Mouse (Mus musculus) Patski (cell line): ENCODE measurements at regions not wholly inside any gene's neighbourhood (a gene's known extent, or its start where the extent isn't known, plus 50 kb on each side); places are given as distances from the start of the nearest gene placed in this dataset.
A peak's percentile ranks its signal among the peaks of the same experiment; 100 is the strongest.

Experiments used
- ATAC-seq: fragments of 100-300 bp; one replicate; pipeline ENCODE4 v1.8.0; 2021
- CTCF ChIA-PET: fragments of 350-600 bp; sonication (Branson Sonifier 250); formaldehyde crosslinking; loops from one replicate; lab custom pipeline; 2022; ENCODE audit warnings: inconsistent platforms; lab: Charles Lee
- POLR2A ChIA-PET: fragments of 350-600 bp; sonication (Branson Sonifier 250); formaldehyde crosslinking; loops from one replicate; lab custom pipeline; 2022; ENCODE audit warnings: antibody characterized with exemption, inconsistent platforms; lab: Charles Lee
- DNase-seq: peaks from one replicate; pipeline ENCODE4 v3.0.0-alpha.2; 2011; ENCODE audit warnings: low read depth, low spot score
- H3K27me3 ChIP-seq: fragments of 371-371 bp; one replicate; pipeline ENCODE4 v1.5.1; 2021
- CTCF ChIP-seq: fragments of 100-300 bp; IDR thresholded peaks from one replicate; pipeline ENCODE4 v1.5.1; 2021
- in situ Hi-C: fragments of 300-500 bp; cut with MboI; formaldehyde crosslinking; loops from 3 replicates; pipeline ENCODE4 v1.11.1; 2018; ENCODE audit warnings: low pct_unique_long_range_greater_than_20kb, mixed read lengths

- CTCF ChIA-PET: interaction anchor here (0.8 to 1.1 kb wide), 2 partner anchors 13 to 15 kb away, joined by 3 read pairs; no protein-coding TSS in a partner anchor
- no peak for TF ChIP-seq CTCF
- DNase-seq (no peak), ATAC-seq (no peak)
- in situ Hi-C loops: no loop called here
- H3K27me3 ChIP-seq: no peaks in the 10 kb centered on the region
- POLR2A ChIA-PET: no interaction called here
Observed at GRCm38 (mm10) chr4:105911678-105912077, 122.0 kb downstream of the Gm12728 start.

GRCm38 (mm10) chr4:105912296-105912695 lies 122.6 kb downstream of the Gm12728 start:
- TF ChIP-seq CTCF: no peak
- ATAC-seq: no peak
- POLR2A ChIA-PET: no interaction called here
- no peaks in the 10 kb centered on the region for H3K27me3 ChIP-seq
- in situ Hi-C loops: no loop called here
- CTCF ChIA-PET: interaction anchor here (0.8 to 1.2 kb wide), 3 partner anchors 11 to 14 kb away, joined by 3 read pairs; no protein-coding TSS in a partner anchor
- no peak for DNase-seq

GRCm38 (mm10) chr4:105914996-105915395 lies 125.3 kb downstream of the Gm12728 start:
- peak; percentile 65 for TF ChIP-seq CTCF
- ChIA-PET CTCF (interaction anchor here (1.0 to 1.5 kb wide), 4 partner anchors 11 to 310 kb away, joined by 3 to 6 read pairs (median 4); no protein-coding TSS in a partner anchor), POLR2A (interaction anchor here (1.2 kb wide), 1 partner anchor 10 kb away, joined by 3 read pairs; no protein-coding TSS in a partner anchor)
- in situ Hi-C loops: no loop called here
- H3K27me3 ChIP-seq: no peaks in the 10 kb centered on the region
- DNase-seq (no peak), ATAC-seq (no peak)

GRCm38 (mm10) chr4:105916229-105916628 lies 126.6 kb downstream of the Gm12728 start:
- in situ Hi-C loops: no loop called here
- CTCF ChIA-PET: interaction anchor here (3.4 kb wide), 1 partner anchor 10 kb away, joined by 10 read pairs; no protein-coding TSS in a partner anchor
- ATAC-seq: no peak
- POLR2A ChIA-PET: interaction anchor here (1.2 kb wide), 1 partner anchor 9 kb away, joined by 3 read pairs; no protein-coding TSS in a partner anchor
- no peaks in the 10 kb centered on the region for H3K27me3 ChIP-seq
- DNase-seq: no peak
- TF ChIP-seq CTCF: no peak

GRCm38 (mm10) chr4:105924781-105925382 lies 135.2 kb downstream of the Gm12728 start:
- TF ChIP-seq CTCF: no peak
- ChIA-PET CTCF (interaction anchor here (2.3 kb wide), 1 partner anchor 8 kb away, joined by 10 read pairs; no protein-coding TSS in a partner anchor), POLR2A (interaction anchor here (1.2 kb wide), 1 partner anchor 9 kb away, joined by 3 read pairs; no protein-coding TSS in a partner anchor)
- DNase-seq (no peak), ATAC-seq (no peak)
- in situ Hi-C loops: loop anchor here (25.0 kb wide), 1 partner anchor 363 kb away; no protein-coding TSS in a partner anchor
- H3K27me3 ChIP-seq: no peaks in the 10 kb centered on the region

- in situ Hi-C loops: loop anchor here (25.0 kb wide), 1 partner anchor 363 kb away; no protein-coding TSS in a partner anchor
- TF ChIP-seq CTCF: no peak
- no peaks in the 10 kb centered on the region for H3K27me3 ChIP-seq
- CTCF ChIA-PET: interaction anchor here (1.4 to 2.3 kb wide), 2 partner anchors 8 to 11 kb away, joined by 5 to 10 read pairs; no protein-coding TSS in a partner anchor
- POLR2A ChIA-PET: interaction anchor here (1.2 kb wide), 1 partner anchor 10 kb away, joined by 3 read pairs; no protein-coding TSS in a partner anchor
- no peak for ATAC-seq
- DNase-seq: no peak
Observed at GRCm38 (mm10) chr4:105925506-105925905, 135.8 kb downstream of the Gm12728 start.

GRCm38 (mm10) chr4:105929658-105930057 lies 140.0 kb downstream of the Gm12728 start:
- ChIA-PET POLR2A (no interaction called here), CTCF (interaction anchor here (0.8 to 1.0 kb wide), 2 partner anchors 13 to 772 kb away, joined by 3 read pairs; partner anchors contain the start of gene Plpp3)
- no peak for DNase-seq
- in situ Hi-C loops: loop anchor here (25.0 kb wide), 1 partner anchor 367 kb away; no protein-coding TSS in a partner anchor
- no peaks in the 10 kb centered on the region for H3K27me3 ChIP-seq
- TF ChIP-seq CTCF: no peak
- ATAC-seq: no peak

- CTCF ChIA-PET: interaction anchor here (1.0 kb wide), 2 partner anchors 24 to 37 kb away, joined by 3 read pairs; no protein-coding TSS in a partner anchor
- no peak for ATAC-seq
- POLR2A ChIA-PET: interaction anchor here (0.6 kb wide), 1 partner anchor 63 kb away, joined by 3 read pairs; no protein-coding TSS in a partner anchor
- in situ Hi-C loops: loop anchor here (5.0 to 25.0 kb wide), 2 partner anchors 373 to 778 kb away; partner anchors contain the start of gene Plpp3
- no peaks in the 10 kb centered on the region for H3K27me3 ChIP-seq
- no peak for TF ChIP-seq CTCF
- DNase-seq: no peak
Observed at GRCm38 (mm10) chr4:105934971-105935370, 145.3 kb downstream of the Gm12728 start.

- ATAC-seq (no peak), DNase-seq (peak; percentile 55)
- CTCF ChIA-PET: no interaction called here
- POLR2A ChIA-PET: no interaction called here
- in situ Hi-C loops: loop anchor here (5.0 to 25.0 kb wide), 2 partner anchors 375 to 780 kb away; partner anchors contain the start of gene Plpp3
- TF ChIP-seq CTCF: no peak
- no peaks in the 10 kb centered on the region for H3K27me3 ChIP-seq
Observed at GRCm38 (mm10) chr4:105936755-105937514, 147.3 kb downstream of the Gm12728 start.

- H3K27me3 ChIP-seq: no peaks in the 10 kb centered on the region
- peak; percentile 64 for DNase-seq
- in situ Hi-C loops: loop anchor here (5.0 to 25.0 kb wide), 2 partner anchors 375 to 780 kb away; partner anchors contain the start of gene Plpp3
- TF ChIP-seq CTCF: no peak
- ChIA-PET CTCF (no interaction called here), POLR2A (no interaction called here)
- ATAC-seq: peak; percentile 71
Observed at GRCm38 (mm10) chr4:105937587-105937986, 147.9 kb downstream of the Gm12728 start.
